Mouse (Mus musculus) forebrain, embryonic 11.5 days (tissue): ENCODE measurements around the gene Mmp9. TPM values are rescaled to one million over a fixed set of nuclear protein-coding genes. Genes with fewer than 3 reads are reported as not detected.

ENCODE experiments used
- ATAC-seq: fragments of 200-750 bp; cut with Nextera tagmentation; replicated peaks from 2 replicates; pipeline ENCODE4 v1.8.0; 2017; ENCODE audit warnings: moderate TSS enrichment; ENCODE audit not compliant: low FRiP score
- DNase-seq: peaks from one replicate; pipeline ENCODE4 v3.0.0-alpha.2; 2017; ENCODE audit warnings: low spot score
- H3K27ac ChIP-seq: fragments of 300-500 bp; sonication (generic); 2 replicates; pipeline ENCODE4 v1.5.1; 2014; ENCODE audit warnings: low read depth, low read length
- H3K27me3 ChIP-seq: fragments of 300-500 bp; sonication (generic); 2 replicates; pipeline ENCODE4 v1.6.1; 2014; ENCODE audit warnings: mild to moderate bottlenecking, low read length, mixed read lengths; ENCODE audit not compliant: control insufficient read depth, insufficient read depth
- H3K36me3 ChIP-seq: fragments of 300-500 bp; sonication (generic); 2 replicates; pipeline ENCODE4 v1.6.1; 2014; ENCODE audit warnings: mild to moderate bottlenecking, low read length, moderate library complexity, mixed read lengths; ENCODE audit not compliant: control insufficient read depth, insufficient read depth
- H3K4me1 ChIP-seq: fragments of 300-500 bp; sonication (generic); replicated peaks from 2 replicates; pipeline ENCODE4 v1.6.1; 2014; ENCODE audit warnings: low read length, mixed read lengths; ENCODE audit not compliant: control insufficient read depth, insufficient read depth
- H3K4me2 ChIP-seq: fragments of 300-500 bp; sonication (generic); 2 replicates; pipeline ENCODE4 v1.6.1; 2014; ENCODE audit warnings: low read depth, mild to moderate bottlenecking, low read length, moderate library complexity, mixed read lengths; ENCODE audit not compliant: severe bottlenecking
- H3K4me3 ChIP-seq: fragments of 300-500 bp; sonication (generic); 2 replicates; pipeline ENCODE4 v1.5.1; 2014; ENCODE audit warnings: low read depth, low read length
- H3K9ac ChIP-seq: fragments of 300-500 bp; sonication (generic); 2 replicates; pipeline ENCODE4 v1.6.1; 2014; ENCODE audit warnings: low read length
- H3K9me3 ChIP-seq: fragments of 300-500 bp; sonication (generic); 2 replicates; pipeline ENCODE4 v1.6.1; 2016; ENCODE audit warnings: low read length, mixed read lengths; ENCODE audit not compliant: control insufficient read depth
- WGBS: fragments of 180-500 bp; shearing (Covaris S2); extraction: QIAGEN DNeasy Blood & Tissue Kit; methylation state at CpG from one replicate; pipeline ENCODE4 v1.1.7; 2014; 5-methylcytosine and 5-hydroxymethylcytosine counted together
- polyA plus RNA-seq: library from polyadenylated mRNA; unstranded; fragments of >200 nt; fragmentation: Nextera tagmentation; extraction: Ambion mirVana; gene quantifications from 2 replicates; pipeline ENCODE4 v1.2.1, GENCODE M21; 2014

Mmp9 gene
- polyA plus RNA-seq, 1 experiment from 2014 or later = 1.0 TPM

GRCm38 (mm10) chr2:164899034-164899433 is 41.5 kb upstream of the Mmp9 start:
- ATAC-seq (no peak), DNase-seq (no peak)
- Histone ChIP-seq H3K27ac (no peak overlapping the region), H3K4me3 (no peak overlapping the region), H3K9me3 (no peaks in the 10 kb centered on the region), H3K4me1 (no peaks in the 10 kb centered on the region), H3K36me3 (peaks cover 36% of the 10 kb centered on the region), H3K9ac (no peak overlapping the region), H3K4me2 (no peak overlapping the region), H3K27me3 (no peaks in the 10 kb centered on the region)
- 93% methylated on average over 15 of the region's 15 CpGs for WGBS

GRCm38 (mm10) chr2:164899723-164900459 is 40.7 kb upstream of the Mmp9 start:
- Histone ChIP-seq H3K4me2 (no peak overlapping the region), H3K4me3 (no peak overlapping the region), H3K9ac (no peak overlapping the region), H3K9me3 (no peaks in the 10 kb centered on the region), H3K27ac (no peak overlapping the region), H3K27me3 (no peaks in the 10 kb centered on the region), H3K36me3 (peaks cover 35% of the 10 kb centered on the region), H3K4me1 (no peaks in the 10 kb centered on the region)
- ATAC-seq (no peak), DNase-seq (no peak)
- 94% methylated on average over 16 of the region's 16 CpGs for WGBS

- H3K27me3 ChIP-seq = no peaks in the 10 kb centered on the region
- ATAC-seq (no peak), DNase-seq (no peak)
- H3K27ac ChIP-seq = no peak overlapping the region
- H3K4me2 ChIP-seq = no peak overlapping the region
- no peak overlapping the region for H3K4me3 ChIP-seq
- peaks cover 6% of the 10 kb centered on the region; the same call in 1 of the 2 replicates for H3K9me3 ChIP-seq
- H3K9ac ChIP-seq = no peak overlapping the region
- H3K4me1 ChIP-seq = no peaks in the 10 kb centered on the region
- 95% methylated on average over 13 of the region's 13 CpGs for WGBS
- peaks cover 28% of the 10 kb centered on the region for H3K36me3 ChIP-seq
Measured at GRCm38 (mm10) chr2:164901380-164901779, 39.2 kb upstream of the Mmp9 start.

GRCm38 (mm10) chr2:164903496-164903895 is 37.1 kb upstream of the Mmp9 start:
- Histone ChIP-seq H3K9ac (no peak overlapping the region), H3K36me3 (peaks cover 41% of the 10 kb centered on the region), H3K27ac (no peak overlapping the region), H3K4me1 (no peaks in the 10 kb centered on the region), H3K4me2 (no peak overlapping the region), H3K27me3 (no peaks in the 10 kb centered on the region), H3K9me3 (peaks cover 6% of the 10 kb centered on the region; the same call in 1 of the 2 replicates), H3K4me3 (no peak overlapping the region)
- 88% methylated on average over 1 of the region's 1 CpGs for WGBS
- no peak for ATAC-seq
- DNase-seq = no peak

- no peak overlapping the region for H3K4me2 ChIP-seq
- WGBS = 95% methylated on average over 4 of the region's 4 CpGs
- H3K4me1 ChIP-seq = peaks cover 9% of the 10 kb centered on the region; the same call in 1 of the 2 replicates
- peaks cover 6% of the 10 kb centered on the region; the same call in 1 of the 2 replicates for H3K9me3 ChIP-seq
- no peak overlapping the region for H3K27ac ChIP-seq
- ATAC-seq (no peak), DNase-seq (no peak)
- H3K36me3 ChIP-seq = peaks cover 37% of the 10 kb centered on the region
- H3K9ac ChIP-seq = no peak overlapping the region
- no peak overlapping the region for H3K4me3 ChIP-seq
- H3K27me3 ChIP-seq = no peaks in the 10 kb centered on the region
Measured at GRCm38 (mm10) chr2:164906071-164906470, 34.5 kb upstream of the Mmp9 start.

GRCm38 (mm10) chr2:164907511-164907910 is 33.1 kb upstream of the Mmp9 start:
- Histone ChIP-seq H3K4me2 (no peak overlapping the region), H3K27me3 (no peaks in the 10 kb centered on the region), H3K27ac (no peak overlapping the region), H3K4me3 (no peak overlapping the region), H3K36me3 (peaks cover 33% of the 10 kb centered on the region), H3K9ac (no peak overlapping the region), H3K9me3 (peaks cover 6% of the 10 kb centered on the region; the same call in 1 of the 2 replicates), H3K4me1 (peaks cover 9% of the 10 kb centered on the region; the same call in 1 of the 2 replicates)
- WGBS = 96% methylated on average over 12 of the region's 12 CpGs
- DNase-seq = no peak
- no peak for ATAC-seq

- Histone ChIP-seq H3K27me3 (no peaks in the 10 kb centered on the region), H3K4me1 (peaks cover 9% of the 10 kb centered on the region; the same call in 1 of the 2 replicates), H3K4me2 (no peak overlapping the region), H3K27ac (no peak overlapping the region), H3K4me3 (no peak overlapping the region), H3K9me3 (peaks cover 6% of the 10 kb centered on the region; the same call in 1 of the 2 replicates), H3K9ac (no peak overlapping the region), H3K36me3 (peaks cover 33% of the 10 kb centered on the region)
- 96% methylated on average over 5 of the region's 5 CpGs for WGBS
- DNase-seq (no peak), ATAC-seq (no peak)
Measured at GRCm38 (mm10) chr2:164908011-164908410, 32.6 kb upstream of the Mmp9 start.

GRCm38 (mm10) chr2:164909100-164909499 is 31.5 kb upstream of the Mmp9 start:
- H3K27me3 ChIP-seq = no peaks in the 10 kb centered on the region
- peaks cover 6% of the 10 kb centered on the region; the same call in 1 of the 2 replicates for H3K9me3 ChIP-seq
- DNase-seq (no peak), ATAC-seq (no peak)
- peaks cover 9% of the 10 kb centered on the region; the same call in 1 of the 2 replicates for H3K4me1 ChIP-seq
- no peak overlapping the region for H3K27ac ChIP-seq
- peaks cover 33% of the 10 kb centered on the region for H3K36me3 ChIP-seq
- H3K4me2 ChIP-seq = no peak overlapping the region
- WGBS = 94% methylated on average over 3 of the region's 3 CpGs
- H3K9ac ChIP-seq = no peak overlapping the region
- H3K4me3 ChIP-seq = no peak overlapping the region
